Mouse (Mus musculus) thymus, postnatal 0 days (tissue): ENCODE measurements around the gene Vps18. TPM values are rescaled to one million over a fixed set of nuclear protein-coding genes. Genes with fewer than 3 reads are reported as not detected.

ENCODE experiments used
- DNase-seq: peaks from one replicate; pipeline ENCODE4 v3.0.0-alpha.2; 2015; ENCODE audit warnings: low spot score
- polyA plus RNA-seq: library from polyadenylated mRNA; unstranded; fragments of >200 nt; fragmentation: Nextera tagmentation; extraction: Ambion mirVana; gene quantifications from 2 replicates; pipeline ENCODE4 v1.2.1, GENCODE M21; 2015

Gene Vps18
- polyA plus RNA-seq, 1 experiment from 2014 or later = 12.3 TPM

DNA sequence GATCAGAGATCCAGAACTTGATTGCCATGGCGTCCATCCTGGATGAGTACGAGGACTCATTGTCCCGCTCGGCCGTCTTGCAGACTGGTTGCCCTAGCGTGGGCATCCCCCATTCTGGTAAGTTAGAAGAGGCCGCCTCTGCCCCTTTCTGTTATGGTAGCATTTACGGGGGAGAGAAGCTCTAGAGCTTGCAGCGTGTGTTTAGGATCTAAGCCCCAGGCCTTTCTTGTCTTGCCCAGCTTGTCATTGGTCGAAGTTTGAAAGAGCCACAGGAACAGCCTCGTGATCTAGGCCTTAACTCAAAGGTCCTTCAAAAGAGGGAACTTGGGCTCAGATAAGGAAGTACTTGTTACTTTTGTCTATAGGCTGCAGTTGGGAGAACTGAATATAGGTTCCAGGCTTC, 475 bp downstream of the Vps18 start:
- peak; percentile 15 for DNase-seq

DNA sequence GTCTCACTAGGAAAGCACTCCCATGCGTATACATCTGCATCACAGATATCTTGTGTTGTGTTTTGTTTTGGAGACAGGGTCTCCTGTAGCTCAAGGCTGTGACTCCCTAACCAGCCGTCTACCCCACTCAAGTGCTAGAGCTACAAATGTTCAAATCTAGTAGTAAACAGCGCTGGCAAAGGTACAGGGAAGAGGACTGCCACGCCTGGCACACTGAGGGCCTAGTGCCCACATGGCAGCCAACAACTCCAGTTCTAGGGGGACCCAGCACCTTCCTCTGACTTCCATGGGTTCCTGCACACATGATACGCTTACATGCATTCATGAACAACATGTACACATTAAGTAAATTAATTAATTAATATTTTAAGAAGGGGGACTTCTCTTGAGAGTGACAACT, 3.7 kb downstream of the Vps18 start:
- DNase-seq = no peak

DNA sequence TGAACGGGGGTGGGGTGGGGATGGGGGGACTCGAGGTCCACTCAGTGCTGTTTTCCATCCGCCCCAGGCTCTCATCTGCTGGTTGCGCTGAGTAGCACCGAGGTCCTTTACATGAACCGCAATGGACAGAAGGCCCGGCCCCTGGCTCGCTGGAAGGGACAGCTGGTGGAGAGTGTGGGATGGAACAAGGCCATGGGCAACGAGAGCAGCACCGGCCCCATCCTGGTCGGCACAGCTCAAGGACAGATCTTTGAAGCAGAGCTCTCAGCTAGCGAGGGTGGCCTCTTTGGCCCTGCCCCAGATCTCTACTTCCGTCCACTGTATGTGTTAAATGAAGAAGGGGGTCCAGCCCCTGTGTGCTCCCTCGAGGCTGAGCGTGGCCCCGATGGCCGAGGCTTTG, 4.3 kb downstream of the Vps18 start:
- DNase-seq = no peak

DNA sequence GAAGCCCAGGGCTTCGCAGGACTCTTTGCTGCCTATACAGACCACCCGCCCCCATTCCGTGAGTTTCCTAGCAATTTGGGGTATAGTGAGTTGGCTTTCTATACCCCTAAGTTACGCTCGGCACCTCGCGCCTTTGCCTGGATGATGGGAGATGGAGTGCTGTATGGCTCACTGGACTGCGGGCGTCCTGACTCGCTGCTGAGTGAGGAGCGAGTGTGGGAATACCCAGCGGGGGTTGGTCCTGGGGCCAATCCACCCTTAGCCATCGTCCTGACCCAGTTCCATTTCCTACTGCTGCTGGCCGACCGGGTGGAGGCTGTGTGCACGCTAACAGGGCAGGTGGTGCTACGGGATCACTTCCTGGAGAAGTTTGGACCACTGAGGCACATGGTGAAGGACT, 4.8 kb downstream of the Vps18 start:
- no peak for DNase-seq

DNA sequence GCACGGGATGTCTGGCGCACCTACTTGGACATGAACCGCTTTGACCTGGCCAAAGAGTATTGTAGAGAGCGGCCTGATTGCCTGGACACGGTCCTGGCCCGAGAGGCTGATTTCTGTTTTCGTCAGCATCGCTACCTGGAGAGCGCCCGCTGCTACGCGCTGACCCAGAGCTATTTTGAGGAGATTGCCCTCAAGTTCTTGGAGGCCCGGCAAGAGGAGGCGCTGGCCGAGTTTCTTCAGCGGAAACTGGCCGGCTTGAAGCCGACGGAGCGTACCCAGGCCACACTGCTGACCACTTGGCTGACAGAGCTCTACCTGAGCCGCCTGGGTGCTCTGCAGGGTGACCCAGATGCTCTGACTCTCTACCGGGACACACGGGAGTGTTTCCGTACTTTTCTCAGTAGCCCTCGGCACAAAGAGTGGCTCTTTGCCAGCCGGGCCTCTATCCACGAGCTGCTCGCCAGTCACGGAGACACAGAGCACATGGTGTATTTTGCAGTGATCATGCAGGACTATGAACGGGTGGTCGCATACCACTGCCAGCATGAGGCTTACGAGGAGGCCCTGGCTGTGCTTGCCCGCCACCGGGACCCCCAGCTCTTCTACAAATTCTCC, 5.3 kb downstream of the Vps18 start:
- DNase-seq = no peak

DNA sequence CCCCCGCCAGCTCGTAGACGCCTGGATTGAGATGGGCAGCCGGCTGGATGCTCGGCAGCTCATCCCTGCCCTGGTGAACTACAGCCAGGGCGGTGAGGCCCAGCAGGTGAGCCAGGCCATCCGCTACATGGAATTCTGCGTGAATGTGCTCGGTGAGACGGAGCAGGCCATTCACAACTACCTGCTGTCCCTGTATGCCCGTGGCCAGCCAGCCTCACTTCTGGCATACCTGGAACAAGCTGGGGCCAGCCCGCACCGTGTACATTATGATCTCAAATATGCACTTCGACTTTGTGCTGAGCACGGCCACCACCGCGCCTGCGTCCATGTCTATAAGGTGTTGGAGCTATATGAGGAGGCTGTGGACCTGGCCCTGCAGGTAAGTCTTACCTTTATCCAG, 5.9 kb downstream of the Vps18 start:
- no peak for DNase-seq

DNA sequence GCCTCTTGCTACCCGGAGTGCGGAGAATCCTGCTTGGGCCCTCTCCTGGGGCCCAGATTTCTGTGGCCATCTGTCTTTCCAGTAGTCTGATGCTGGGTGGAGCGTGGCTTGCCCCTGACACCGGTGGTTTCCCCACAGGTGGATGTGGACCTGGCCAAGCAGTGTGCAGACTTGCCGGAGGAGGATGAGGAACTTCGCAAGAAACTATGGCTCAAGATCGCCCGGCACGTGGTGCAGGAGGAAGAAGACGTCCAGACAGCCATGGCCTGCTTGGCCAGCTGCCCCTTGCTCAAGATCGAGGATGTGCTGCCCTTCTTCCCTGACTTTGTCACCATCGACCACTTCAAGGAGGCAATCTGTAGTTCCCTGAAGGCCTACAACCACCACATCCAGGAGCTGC, 8.2 kb downstream of the Vps18 start:
- DNase-seq = no peak

DNA sequence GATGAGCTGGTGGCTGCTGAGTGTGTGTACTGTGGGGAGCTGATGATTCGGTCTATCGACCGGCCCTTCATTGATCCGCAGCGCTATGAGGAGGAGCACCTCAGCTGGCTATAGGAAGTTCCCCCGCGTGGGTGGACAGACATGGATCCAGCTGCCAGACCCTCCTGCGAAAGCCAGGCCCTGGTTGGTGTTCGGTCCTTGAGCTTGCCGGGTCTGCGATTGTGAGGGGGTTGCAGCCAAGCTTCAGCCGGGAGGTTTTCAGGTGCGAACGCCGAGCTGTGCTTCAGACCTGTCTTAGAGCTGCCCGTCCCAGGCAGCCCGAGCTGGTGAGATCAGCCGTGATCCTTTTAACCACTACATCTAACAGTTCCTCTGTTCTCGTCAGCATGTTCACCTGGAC, 9.0 kb downstream of the Vps18 start:
- no peak for DNase-seq

DNA sequence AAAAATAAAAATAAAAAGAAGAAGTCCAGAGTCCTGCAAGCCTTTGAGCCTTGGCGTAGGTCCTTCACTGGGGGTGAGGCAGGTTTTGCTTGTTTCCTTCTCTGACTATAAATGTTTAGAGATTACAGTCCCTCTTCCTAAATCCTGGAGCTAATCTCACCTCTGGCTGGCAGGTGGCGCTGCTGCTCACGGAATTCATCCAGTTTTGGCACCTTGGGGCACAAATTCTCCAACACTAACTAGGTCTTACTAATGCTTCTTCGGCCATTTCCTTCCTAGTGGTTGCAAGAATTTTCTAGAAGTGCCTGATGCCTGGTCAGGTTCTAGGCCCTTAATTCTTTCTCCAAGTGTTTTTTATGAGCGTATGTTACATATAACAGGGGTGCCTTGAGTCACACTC, 9.8 kb downstream of the Vps18 start:
- DNase-seq = peak; percentile 65

DNA sequence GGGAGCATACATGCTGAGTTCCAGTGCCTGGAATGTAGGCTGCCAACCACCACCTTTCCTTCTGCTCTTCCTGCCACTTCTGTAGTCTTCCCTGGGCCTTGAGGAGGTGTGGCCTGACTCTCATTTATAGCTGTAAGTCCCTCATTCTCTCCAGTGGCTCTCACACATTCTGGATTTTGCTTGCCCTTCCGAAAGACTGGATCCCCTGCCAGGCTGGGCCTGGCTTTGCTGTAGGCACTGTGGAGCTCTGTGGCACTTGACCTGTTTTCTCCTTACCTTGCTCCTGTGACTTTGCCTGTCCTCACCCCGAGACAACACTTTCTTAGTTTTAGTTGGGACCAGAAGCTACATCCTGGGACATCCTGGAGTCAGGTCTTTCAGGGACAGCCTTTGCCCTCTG, 10.3 kb downstream of the Vps18 start:
- DNase-seq = no peak

DNA sequence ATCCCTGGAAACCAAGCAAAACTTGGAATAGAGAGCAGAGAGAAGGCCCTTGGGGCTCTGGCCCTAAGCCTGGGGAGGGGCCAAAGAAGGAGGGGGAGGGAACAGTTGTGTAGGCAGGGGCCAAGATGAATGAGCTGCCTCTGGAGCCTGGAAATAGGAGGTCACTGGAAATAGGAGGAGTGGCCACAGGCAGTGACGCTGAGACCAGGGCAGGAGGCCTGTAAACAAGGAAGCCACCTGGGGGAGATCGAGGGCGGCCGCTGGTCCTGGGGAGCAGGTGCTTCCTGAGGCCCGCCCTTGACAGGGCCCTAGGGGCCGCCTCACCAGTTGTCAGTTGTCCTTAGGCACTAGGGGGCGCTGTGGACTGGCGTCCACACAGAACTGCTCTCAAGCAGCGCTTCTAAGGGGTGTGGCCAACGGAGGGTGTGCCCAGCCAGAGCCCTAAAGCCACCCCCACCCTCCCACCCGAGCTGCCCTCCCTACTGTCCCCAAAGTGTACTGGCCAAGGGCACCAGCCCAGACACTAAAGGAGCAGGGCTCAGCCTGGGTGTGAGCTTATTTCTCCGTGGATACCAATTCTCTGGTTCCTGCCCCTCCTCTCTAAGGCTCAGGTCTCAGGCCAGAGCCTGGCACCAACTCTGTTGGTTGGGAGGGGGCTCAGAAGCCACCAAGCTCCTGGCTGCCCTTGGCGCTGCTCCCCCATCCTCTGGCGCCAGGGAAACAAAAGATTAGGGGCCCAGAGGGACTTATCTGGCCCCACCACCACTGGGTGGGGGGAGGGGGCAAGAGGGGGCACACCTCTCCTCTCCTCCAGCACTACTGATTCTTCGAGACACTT, 11.7 kb downstream of the Vps18 start:
- DNase-seq = peak; percentile 95

DNA sequence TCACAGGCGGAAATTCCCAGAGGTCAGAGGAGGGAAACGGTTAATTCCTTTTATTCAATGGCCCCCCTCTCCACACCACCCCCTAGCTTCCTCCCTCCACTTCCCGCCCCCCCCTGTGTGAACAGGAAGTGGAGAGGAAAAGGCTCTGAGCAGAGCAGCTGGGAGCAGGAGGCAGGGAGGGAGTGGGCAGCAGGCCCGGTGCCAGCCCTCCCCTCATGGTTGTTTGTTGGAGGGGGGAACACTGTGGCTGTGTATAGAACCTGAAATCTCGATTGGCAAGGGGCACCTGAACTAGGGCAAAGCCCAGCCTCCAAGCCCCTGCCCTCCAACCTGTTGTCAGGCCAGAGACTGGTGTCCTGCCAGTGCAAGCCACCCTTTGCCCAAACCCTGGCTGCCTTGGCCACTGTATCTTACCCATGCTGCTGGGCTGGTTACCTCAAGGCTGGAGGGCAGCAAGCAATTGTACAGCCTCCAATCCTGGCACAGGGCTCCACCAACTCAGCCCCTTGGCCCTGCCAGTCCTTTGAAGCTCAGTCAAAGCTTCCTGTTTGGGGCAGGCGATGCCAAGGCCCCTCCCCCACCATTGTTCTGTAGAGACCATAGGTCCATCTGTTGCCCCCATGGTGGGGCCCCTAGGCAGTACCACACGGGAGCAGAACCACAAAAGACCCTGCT, 12.4 kb downstream of the Vps18 start:
- DNase-seq = peak; percentile 61

DNA sequence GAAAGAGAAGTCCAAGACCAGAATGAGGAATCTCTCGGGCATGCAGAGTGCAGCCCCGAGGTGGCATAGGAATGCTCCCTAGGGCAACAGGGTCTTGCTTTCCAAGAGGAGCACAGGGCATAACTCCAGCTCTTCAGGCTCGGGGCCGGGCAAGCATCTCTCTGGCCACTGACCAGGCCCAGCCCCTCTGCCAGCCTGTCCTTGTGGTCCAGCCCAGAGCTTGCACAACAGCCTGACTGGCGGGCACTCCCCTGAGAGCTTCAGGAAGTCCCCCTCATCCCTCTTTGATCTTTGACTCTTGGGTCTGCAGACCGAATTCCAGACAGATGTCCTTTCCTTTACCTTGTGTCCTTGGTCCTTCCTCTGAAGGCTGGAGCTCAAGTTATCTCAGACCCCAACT, 14.3 kb downstream of the Vps18 start:
- no peak for DNase-seq

DNA sequence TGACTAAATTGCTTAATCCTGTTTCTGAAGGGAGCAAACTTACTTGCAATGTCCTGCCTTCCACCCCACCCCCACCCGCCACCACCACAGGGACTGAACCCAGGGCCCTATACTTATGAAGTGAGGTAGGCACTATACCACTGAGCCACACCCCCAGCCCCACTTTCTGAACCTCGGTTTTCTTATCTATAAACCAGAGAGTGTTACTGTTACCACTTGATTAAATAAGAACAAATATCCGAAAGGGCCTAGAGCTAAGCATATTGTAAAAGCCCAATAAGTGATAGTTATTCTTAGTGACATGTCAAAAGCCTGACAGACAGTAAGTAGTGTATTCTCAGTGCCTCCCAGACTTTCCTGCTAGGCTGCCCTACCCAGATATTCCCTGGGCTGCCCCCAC, 15.9 kb downstream of the Vps18 start:
- DNase-seq = no peak

DNA sequence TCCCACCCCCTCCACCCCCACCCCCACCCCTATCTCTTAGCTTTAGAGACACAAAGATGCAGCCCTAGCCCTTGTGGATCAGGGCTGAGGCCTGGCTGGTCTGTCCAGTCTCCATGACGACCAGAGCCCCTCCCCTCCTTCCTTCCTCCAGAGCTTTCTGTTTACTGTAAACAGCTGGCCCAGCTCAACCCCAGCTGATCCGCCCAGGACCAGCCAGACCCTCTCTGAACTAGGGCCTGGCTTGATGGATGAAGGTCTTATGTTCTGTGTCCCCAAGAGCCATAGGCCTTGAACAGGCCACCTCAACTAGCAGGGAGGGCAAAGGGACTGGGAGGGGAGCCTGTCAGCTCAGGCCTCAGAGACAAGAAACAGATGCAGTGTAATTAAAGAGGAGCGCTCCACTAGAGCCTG, 16.3 kb downstream of the Vps18 start:
- no peak for DNase-seq

DNA sequence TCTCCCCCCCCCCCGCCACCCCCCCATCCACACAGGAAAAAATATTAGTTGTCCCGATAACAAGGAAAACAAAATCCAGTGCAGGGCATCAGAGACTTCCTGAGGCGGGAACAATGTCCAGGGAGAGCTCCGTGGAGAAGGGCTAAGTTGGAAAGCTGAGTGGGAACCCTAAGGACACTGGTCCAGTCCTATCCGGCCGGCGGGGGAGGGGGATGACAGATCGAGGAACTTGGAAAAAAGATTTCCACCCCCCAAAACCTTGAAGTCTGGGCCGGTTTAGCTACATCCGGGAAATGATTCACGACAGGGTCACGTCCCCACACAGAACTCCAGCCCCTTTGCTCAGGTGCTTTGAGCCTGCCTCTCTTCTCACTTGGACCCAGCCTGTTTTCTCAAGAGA, 23.0 kb downstream of the Vps18 start:
- no peak for DNase-seq

DNA sequence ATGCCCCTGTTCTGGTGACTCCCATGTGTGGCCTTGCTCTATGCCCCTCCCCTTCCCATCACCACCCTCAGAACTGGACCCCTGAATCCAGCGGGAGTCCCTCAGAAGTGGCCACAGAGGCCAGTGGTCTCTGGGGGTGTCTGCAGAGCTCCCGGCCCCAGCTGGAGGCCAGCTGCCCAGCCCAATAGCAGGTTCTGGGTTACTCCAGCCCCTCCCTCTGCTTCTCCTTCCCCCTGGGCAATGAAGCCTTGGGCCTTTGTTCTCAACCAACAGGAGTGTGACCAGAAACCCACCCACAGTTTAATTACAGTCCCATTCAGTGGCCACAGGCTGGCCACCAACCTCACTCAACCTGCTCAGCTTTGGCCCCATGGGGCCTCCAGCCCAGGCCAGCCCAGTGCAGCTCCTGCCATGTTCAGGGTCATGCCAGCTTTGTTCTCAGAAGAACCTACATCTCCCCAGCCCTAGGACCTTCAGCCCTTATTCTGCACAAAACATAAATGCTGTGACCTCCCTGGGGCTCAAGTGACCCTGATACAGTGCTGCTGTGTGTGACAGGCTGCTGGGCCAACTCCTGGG, 23.9 kb downstream of the Vps18 start:
- no peak for DNase-seq

DNA sequence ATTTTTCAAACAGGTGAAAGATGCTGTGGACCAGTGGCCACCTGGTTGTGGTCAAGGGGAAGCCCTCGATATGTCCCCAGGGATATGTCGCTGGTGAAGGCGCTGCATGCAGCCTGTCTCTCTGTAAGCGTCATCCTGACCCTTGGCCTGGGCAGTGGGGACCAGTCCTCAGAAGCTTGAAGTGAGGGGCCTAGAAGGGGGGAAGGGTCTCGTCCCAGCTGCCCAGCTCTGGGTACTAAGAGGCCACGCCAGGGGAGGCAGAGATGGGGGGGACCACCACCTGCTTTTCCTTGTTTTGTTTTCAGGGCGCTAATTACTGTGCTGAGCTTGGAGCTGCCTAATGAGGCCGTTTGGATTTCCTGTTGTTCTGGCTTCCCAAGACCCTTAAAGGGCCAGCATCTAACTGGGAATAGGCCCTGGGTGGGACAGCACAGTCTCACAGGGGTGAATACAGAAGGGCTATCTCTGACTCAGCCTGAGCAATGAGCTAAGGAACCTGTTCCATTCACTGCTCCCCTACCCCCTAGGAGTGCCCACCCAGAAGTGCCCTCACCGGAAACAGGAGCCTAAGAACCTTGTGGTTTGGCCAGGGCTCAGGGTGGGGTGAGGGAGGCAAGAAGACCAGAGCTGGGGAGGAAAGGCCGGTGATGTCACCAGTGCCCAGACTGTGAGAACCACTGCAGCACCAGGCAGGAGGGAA, 25.4 kb downstream of the Vps18 start:
- DNase-seq = no peak

DNA sequence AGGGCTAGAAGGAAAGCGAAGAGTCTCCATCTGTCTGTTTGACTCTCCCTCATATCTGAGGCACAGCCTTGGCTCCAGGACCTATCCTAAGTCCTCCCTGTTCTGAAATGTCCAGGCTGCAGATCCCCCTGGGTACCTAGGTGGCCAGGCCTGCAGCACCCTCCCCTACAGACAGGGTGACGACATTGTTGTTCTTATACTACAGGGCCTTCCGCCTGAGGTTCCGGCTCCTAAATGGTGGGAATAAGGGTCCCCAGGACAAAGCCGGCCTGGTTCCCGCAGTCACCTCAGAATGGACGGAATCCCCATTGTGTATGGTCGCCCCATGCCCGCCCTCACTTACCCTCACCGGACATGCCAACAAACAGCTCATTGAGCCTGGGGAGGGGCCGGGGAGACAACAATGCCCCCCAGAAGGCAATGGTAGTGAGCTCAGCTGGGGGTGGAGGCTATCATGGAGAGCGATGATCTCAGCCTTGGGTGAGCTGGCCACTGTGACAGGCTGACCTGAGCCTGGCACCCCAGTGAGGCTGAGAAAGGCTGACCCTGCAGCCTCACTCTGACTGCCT, 26.3 kb downstream of the Vps18 start:
- DNase-seq = no peak

DNA sequence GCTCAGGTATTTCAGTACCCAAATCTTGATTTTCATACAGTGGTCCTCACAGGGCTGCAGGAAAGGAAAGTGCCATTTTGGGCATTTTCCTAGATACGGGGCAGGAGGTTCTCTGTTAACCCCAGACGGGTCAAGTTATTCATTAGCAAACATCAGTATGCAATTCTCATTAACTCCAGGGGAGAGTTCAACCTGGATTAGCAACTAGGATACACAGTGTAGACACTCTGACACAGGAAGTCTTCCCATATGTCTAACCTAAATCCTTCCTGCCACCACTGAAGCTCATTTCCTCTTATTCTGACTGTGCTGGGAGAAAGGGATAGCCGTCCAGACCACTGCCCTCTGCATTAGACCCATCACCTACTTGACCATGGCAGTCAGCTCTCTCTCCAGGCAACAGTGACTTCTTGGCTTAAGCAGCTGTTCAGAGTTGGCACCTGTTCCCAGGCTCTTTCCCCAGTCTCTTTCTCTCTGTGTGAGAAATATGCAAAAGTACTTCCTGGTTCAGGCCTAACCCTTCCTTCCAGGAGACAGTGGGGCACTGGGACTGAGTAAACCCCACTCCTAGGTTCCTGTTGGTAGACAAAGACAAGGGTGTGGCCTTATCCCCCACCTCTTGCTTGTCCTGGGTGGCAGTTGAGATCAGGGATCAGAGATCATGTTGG, 29.6 kb downstream of the Vps18 start:
- no peak for DNase-seq

DNA sequence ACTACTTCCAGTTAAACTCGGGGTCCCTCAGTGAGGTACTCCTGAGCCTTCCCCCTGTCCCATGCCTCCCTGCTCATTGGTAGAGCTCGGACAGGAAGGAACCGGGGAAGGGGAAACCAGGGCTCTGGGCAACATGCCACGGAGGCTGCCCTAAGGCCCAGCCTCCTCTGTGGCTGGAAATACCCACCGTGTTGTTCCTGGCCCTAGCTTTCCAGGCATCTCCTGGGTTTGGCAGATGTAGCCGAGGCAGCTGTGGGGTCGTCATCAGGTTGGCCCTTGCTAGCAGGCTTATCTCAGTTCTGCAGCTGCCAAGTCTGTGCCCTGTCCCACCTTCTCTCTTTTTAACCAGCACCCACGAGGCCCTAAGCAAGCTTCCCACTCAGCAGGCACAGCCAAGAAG, 32.0 kb downstream of the Vps18 start:
- DNase-seq = no peak
